Mouse (Mus musculus): ENCODE data around the gene Setd4. TPM values are rescaled to one million over a fixed set of nuclear protein-coding genes. Genes with fewer than 3 reads are reported as not detected.

Gene Setd4
- total and polyA plus RNA-seq, 3 experiments = 20.2 to 24.6 (median 23.0) TPM

- no peak overlapping the region for H3K4me2 ChIP-seq (ENCODE audit: insufficient read depth, low read depth, poor library complexity, severe bottlenecking)
- no peak for DNase-seq (ENCODE audit: extremely low read depth)
- peaks cover 0 to 12% of the 10 kb centered on the region in 2 experiments; a peak in 2 of 4 replicates for H3K4me1 ChIP-seq (ENCODE audit: control insufficient read depth in 1 of 2, insufficient read depth in 2 of 2)
- peaks cover 34 to 78% of the 10 kb centered on the region in 2 experiments for H3K36me3 ChIP-seq (replicated peaks in 1 of 2; ENCODE audit: control insufficient read depth in 1 of 2, insufficient read depth in 1 of 2, low read length in 1 of 2)
- H3K4me3 ChIP-seq (replicated peaks in 1 of 3; ENCODE audit: low read depth in 2 of 3, low read length in 2 of 3, poor library complexity in 1 of 3) = no peak overlapping the region
- no peak for TF ChIP-seq USF2 (conservative IDR thresholded peaks at IDR 0.05; ENCODE audit: low read depth, low read length)
- no peak for TF ChIP-seq POLR2A (IDR thresholded peaks at IDR 0.05; ENCODE audit: low read depth, low read length)
- no peak for TF ChIP-seq MEF2A (IDR thresholded peaks at IDR 0.05; ENCODE audit: borderline replicate concordance, low read depth, low read length)
- no peak for TF ChIP-seq USF1 (IDR thresholded peaks at IDR 0.05; ENCODE audit: low read depth, low read length)
- TF ChIP-seq CHD2 (IDR thresholded peaks at IDR 0.05; ENCODE audit: low read length) = no peak
- TF ChIP-seq RAD21 (IDR thresholded peaks at IDR 0.05; ENCODE audit: low read depth, low read length) = no peak
- no peak for TF ChIP-seq JUN (IDR thresholded peaks at IDR 0.05; ENCODE audit: insufficient read depth, low read depth, low read length)
- no peak for TF ChIP-seq UBTF (IDR thresholded peaks at IDR 0.05; ENCODE audit: low read depth, low read length)
- no peak for TF ChIP-seq CHD1 (IDR thresholded peaks at IDR 0.05; ENCODE audit: low read depth, low read length)
- TF ChIP-seq ELF1 (IDR thresholded peaks at IDR 0.05; ENCODE audit: low read depth, low read length) = no peak
- no peak for TF ChIP-seq NELFE (IDR thresholded peaks at IDR 0.05; ENCODE audit: low read depth, low read length)
- TF ChIP-seq MYC (IDR thresholded peaks at IDR 0.05; ENCODE audit: low read depth, low read length) = no peak
- TF ChIP-seq KAT2A (IDR thresholded peaks at IDR 0.05; ENCODE audit: insufficient replicate concordance, low read length) = no peak
- TF ChIP-seq E2F4 (IDR thresholded peaks at IDR 0.05; ENCODE audit: insufficient replicate concordance, low read depth, low read length) = no peak
- TF ChIP-seq RCOR1 (conservative IDR thresholded peaks at IDR 0.05; ENCODE audit: low read depth, low read length) = no peak
- TF ChIP-seq TCF12 (IDR thresholded peaks at IDR 0.05; ENCODE audit: low read depth, low read length) = no peak
- no peak for TF ChIP-seq ZKSCAN1 (IDR thresholded peaks at IDR 0.05; ENCODE audit: borderline replicate concordance, low read depth, low read length)
- TF ChIP-seq JUND (conservative IDR thresholded peaks at IDR 0.05; ENCODE audit: low read depth, low read length) = no peak
- TF ChIP-seq ZNF384 (IDR thresholded peaks at IDR 0.05; ENCODE audit: low read depth, low read length) = no peak
- no peaks in the 10 kb centered on the region for H3K27me3 ChIP-seq (replicated peaks)
- H3K9me3 ChIP-seq (replicated peaks; ENCODE audit: low read length) = no peaks in the 10 kb centered on the region
- H3K9ac ChIP-seq (ENCODE audit: insufficient read depth, low read depth) = no peak overlapping the region
- in situ Hi-C loops (cut with MboI; ENCODE audit: low pct_ligation_motif_present, low pct_unique_long_range_greater_than_20kb, low sequenced_read_pairs) = no loop called here
- no peaks in the 10 kb centered on the region for H3K79me2 ChIP-seq (replicated peaks; ENCODE audit: control insufficient read depth, extremely low read depth, insufficient read depth, poor library complexity, severe bottlenecking)
- H3K27ac ChIP-seq (ENCODE audit: insufficient read depth, low read depth) = no peak overlapping the region
- dilution Hi-C loops (cut with MboI; ENCODE audit: extremely low pct_ligation_motif_present, extremely low pct_unique_long_range_greater_than_20kb, low sequenced_read_pairs) = no loop called here
Observed at GRCm38 (mm10) chr16:93597551-93597950, 6.3 kb downstream of the Setd4 start.

GRCm38 (mm10) chr16:93596807-93597206, 7.1 kb downstream of the Setd4 start:
- dilution Hi-C loops (cut with MboI; ENCODE audit: extremely low pct_ligation_motif_present, extremely low pct_unique_long_range_greater_than_20kb, low sequenced_read_pairs) = no loop called here
- in situ Hi-C loops (cut with MboI; ENCODE audit: low pct_ligation_motif_present, low pct_unique_long_range_greater_than_20kb, low sequenced_read_pairs) = no loop called here
- DNase-seq (ENCODE audit: extremely low read depth) = no peak
- Histone ChIP-seq H3K79me2 (replicated peaks; ENCODE audit: control insufficient read depth, extremely low read depth, insufficient read depth, poor library complexity, severe bottlenecking) (no peaks in the 10 kb centered on the region), H3K36me3 (replicated peaks in 1 of 2; ENCODE audit: control insufficient read depth in 1 of 2, insufficient read depth in 1 of 2, low read length in 1 of 2) (peaks cover 34 to 82% of the 10 kb centered on the region in 2 experiments), H3K27me3 (replicated peaks) (no peaks in the 10 kb centered on the region), H3K4me2 (ENCODE audit: insufficient read depth, low read depth, poor library complexity, severe bottlenecking) (no peak overlapping the region), H3K4me1 (ENCODE audit: control insufficient read depth in 1 of 2, insufficient read depth in 2 of 2) (peaks cover 0 to 5% of the 10 kb centered on the region in 2 experiments; a peak in 1 of 4 replicates), H3K9me3 (replicated peaks; ENCODE audit: low read length) (no peaks in the 10 kb centered on the region), H3K4me3 (replicated peaks in 1 of 3; ENCODE audit: low read depth in 2 of 3, low read length in 2 of 3, poor library complexity in 1 of 3) (no peak overlapping the region), H3K9ac (ENCODE audit: insufficient read depth, low read depth) (no peak overlapping the region), H3K27ac (ENCODE audit: insufficient read depth, low read depth) (no peak overlapping the region)
- TF ChIP-seq ZKSCAN1 (IDR thresholded peaks at IDR 0.05; ENCODE audit: borderline replicate concordance, low read depth, low read length) (no peak), TCF12 (IDR thresholded peaks at IDR 0.05; ENCODE audit: low read depth, low read length) (no peak), SMC3 (IDR thresholded peaks at IDR 0.05; ENCODE audit: low read depth, low read length) (no peak), ZC3H11A (IDR thresholded peaks at IDR 0.05; ENCODE audit: low read depth, low read length) (no peak), ETS1 (conservative IDR thresholded peaks at IDR 0.05; ENCODE audit: low read depth, low read length) (no peak), NELFE (IDR thresholded peaks at IDR 0.05; ENCODE audit: low read depth, low read length) (no peak), CHD1 (IDR thresholded peaks at IDR 0.05; ENCODE audit: low read depth, low read length) (no peak), CTCF (conservative IDR thresholded peaks at IDR 0.05 in 1 of 2, IDR thresholded peaks at IDR 0.05 in 1 of 2; ENCODE audit: low read depth in 2 of 2, low read length in 2 of 2) (no peak), ZMIZ1 (IDR thresholded peaks at IDR 0.05; ENCODE audit: low read depth, low read length) (no peak), ZNF384 (IDR thresholded peaks at IDR 0.05; ENCODE audit: low read depth, low read length) (no peak), KAT2A (IDR thresholded peaks at IDR 0.05; ENCODE audit: insufficient replicate concordance, low read length) (no peak), SIN3A (IDR thresholded peaks at IDR 0.05; ENCODE audit: low read length) (no peak), NRF1 (IDR thresholded peaks at IDR 0.05; ENCODE audit: low read depth, low read length) (no peak)

Measured in CH12.LX (cell line).